Mouse (Mus musculus) liver, postnatal 0 days (tissue): ENCODE measurements around the gene Htr2b.

ENCODE experiments used
- CTCF ChIP-seq: sonication (generic); IDR thresholded peaks from 2 replicates; pipeline ENCODE4 v1.5.1; 2016; ENCODE audit warnings: antibody characterized with exemption, low read depth
- EP300 ChIP-seq: IDR thresholded peaks from 2 replicates; pipeline ENCODE4 v1.6.1; 2016; ENCODE audit warnings: antibody characterized with exemption, low read depth, mild to moderate bottlenecking

DNA sequence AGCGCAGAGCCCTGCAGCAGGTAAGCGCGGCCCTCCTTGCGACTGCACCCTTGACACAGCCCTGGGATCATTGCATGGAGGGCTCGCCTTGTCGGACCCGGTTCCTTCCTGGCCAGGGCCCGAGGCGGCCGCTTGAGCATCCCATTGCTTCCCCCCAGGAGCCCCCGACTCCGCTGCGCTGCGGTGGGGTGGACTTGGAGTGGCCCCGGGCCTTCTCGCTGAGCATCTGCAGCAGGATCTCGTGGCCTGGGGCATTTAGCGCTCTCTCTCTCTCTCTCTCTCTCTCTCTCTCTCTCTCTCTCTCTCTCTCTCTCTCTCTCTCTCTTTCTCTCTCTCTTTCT lies 43.0 kb upstream of the Htr2b start:
- no peak for TF ChIP-seq CTCF
- TF ChIP-seq EP300: no peak
